Mouse (Mus musculus) thymus, adult 2 months (tissue): Measurements from ENCODE around the gene Gps1. TPM values are rescaled to one million over a fixed set of nuclear protein-coding genes. Genes with fewer than 3 reads are reported as not detected.
A peak's percentile ranks its signal among the peaks of the same experiment; 100 is the strongest.

Experiments
- DNase-seq: peaks from one replicate; pipeline ENCODE4 v3.0.0; 2021
- H3K27ac ChIP-seq: fragments of 200-500 bp; 2 replicates; pipeline ENCODE4 v1.5.1; 2012; ENCODE audit warnings: low read length, control low read depth; ENCODE audit not compliant: control insufficient read depth, insufficient read depth
- H3K27me3 ChIP-seq: fragments of 200-500 bp; 2 replicates; pipeline ENCODE4 v1.6.1; 2012; ENCODE audit warnings: mild to moderate bottlenecking, low read length, moderate library complexity, mixed read lengths; ENCODE audit not compliant: control insufficient read depth, insufficient read depth
- H3K36me3 ChIP-seq: fragments of 200-500 bp; 2 replicates; pipeline ENCODE4 v1.6.1; 2012; ENCODE audit warnings: mild to moderate bottlenecking, low read length, moderate library complexity; ENCODE audit not compliant: control insufficient read depth, insufficient read depth
- H3K4me1 ChIP-seq: fragments of 200-500 bp; replicated peaks from 2 replicates; pipeline ENCODE4 v1.6.1; 2012; ENCODE audit warnings: low read length; ENCODE audit not compliant: control insufficient read depth, insufficient read depth
- H3K4me3 ChIP-seq: fragments of 200-500 bp; 2 replicates; pipeline ENCODE4 v1.5.1; 2012; ENCODE audit warnings: mild to moderate bottlenecking, low read length, control low read depth, moderate library complexity; ENCODE audit not compliant: control insufficient read depth, insufficient read depth
- CTCF ChIP-seq: fragments of 200-500 bp; IDR thresholded peaks from 2 replicates; pipeline ENCODE4 v1.5.1; 2012; ENCODE audit warnings: mild to moderate bottlenecking, control low read depth, low read length, moderate library complexity, borderline replicate concordance; ENCODE audit not compliant: control insufficient read depth, poor library complexity, insufficient read depth; ENCODE audit errors: extremely low read depth
- POLR2A ChIP-seq: fragments of 200-500 bp; IDR thresholded peaks from 2 replicates; pipeline ENCODE4 v1.6.1; 2012; ENCODE audit warnings: mild to moderate bottlenecking, low read length, control low read depth, moderate library complexity; ENCODE audit not compliant: control insufficient read depth, poor library complexity, insufficient read depth; ENCODE audit errors: extremely low read depth
- WGBS: fragments of 180-500 bp; shearing (Covaris S2); methylation state at CpG from one replicate; pipeline ENCODE4 v1.1.7; 2018; 5-methylcytosine and 5-hydroxymethylcytosine counted together
- polyA plus RNA-seq: library from polyadenylated mRNA; depleted of rRNA; stranded (reverse); fragments of >200 nt; gene quantifications from 2 replicates; pipeline ENCODE4 v1.2.3, GENCODE M21; 2012; rRNA removed

The Gps1 gene
- polyA plus RNA-seq: 171 and 193 TPM in 2 replicates

- H3K27me3 ChIP-seq: no peaks in the 10 kb centered on the region
- peak; percentile 87 for DNase-seq
- H3K36me3 ChIP-seq: peaks cover 10% of the 10 kb centered on the region
- peak within 1 kb of the TSS; percentile 99 for H3K4me3 ChIP-seq
- TF ChIP-seq CTCF (0 out of 2 replicates have a peak, but pooled peaks have one; percentile 1), POLR2A (peak; percentile 54; the same call in 1 of the 2 replicates)
- H3K27ac ChIP-seq: no peak within 1 kb of the TSS
- peaks cover 20% of the 10 kb centered on the region for H3K4me1 ChIP-seq
- under 1% methylated on average over 101 of the region's 107 CpGs for WGBS
These were observed at the start of gene Gps1, which contains the start of gene Rfng for GRCm38 (mm10) chr11:120784064-120784791. TSS of gene Gps1 (plus strand) at chr11:120784272. TSS of gene Rfng (minus strand) at chr11:120784207.

GRCm38 (mm10) chr11:120736424-120736823 is 47.6 kb upstream of the Gps1 start:
- DNase-seq: no peak
- H3K36me3 ChIP-seq: no peaks in the 10 kb centered on the region
- 88% methylated on average over 6 of the region's 6 CpGs for WGBS
- no peaks in the 10 kb centered on the region for H3K27me3 ChIP-seq
- H3K27ac ChIP-seq: no peak overlapping the region
- TF ChIP-seq POLR2A: no peak
- TF ChIP-seq CTCF: no peak
- H3K4me3 ChIP-seq: no peak overlapping the region
- no peaks in the 10 kb centered on the region for H3K4me1 ChIP-seq

GRCm38 (mm10) chr11:120740981-120741380 is 43.1 kb upstream of the Gps1 start:
- 94% methylated on average over 5 of the region's 5 CpGs for WGBS
- Histone ChIP-seq H3K27ac (no peak overlapping the region), H3K4me1 (no peaks in the 10 kb centered on the region), H3K27me3 (no peaks in the 10 kb centered on the region), H3K4me3 (no peak overlapping the region), H3K36me3 (no peaks in the 10 kb centered on the region)
- TF ChIP-seq CTCF: no peak
- no peak for TF ChIP-seq POLR2A
- no peak for DNase-seq

DNA sequence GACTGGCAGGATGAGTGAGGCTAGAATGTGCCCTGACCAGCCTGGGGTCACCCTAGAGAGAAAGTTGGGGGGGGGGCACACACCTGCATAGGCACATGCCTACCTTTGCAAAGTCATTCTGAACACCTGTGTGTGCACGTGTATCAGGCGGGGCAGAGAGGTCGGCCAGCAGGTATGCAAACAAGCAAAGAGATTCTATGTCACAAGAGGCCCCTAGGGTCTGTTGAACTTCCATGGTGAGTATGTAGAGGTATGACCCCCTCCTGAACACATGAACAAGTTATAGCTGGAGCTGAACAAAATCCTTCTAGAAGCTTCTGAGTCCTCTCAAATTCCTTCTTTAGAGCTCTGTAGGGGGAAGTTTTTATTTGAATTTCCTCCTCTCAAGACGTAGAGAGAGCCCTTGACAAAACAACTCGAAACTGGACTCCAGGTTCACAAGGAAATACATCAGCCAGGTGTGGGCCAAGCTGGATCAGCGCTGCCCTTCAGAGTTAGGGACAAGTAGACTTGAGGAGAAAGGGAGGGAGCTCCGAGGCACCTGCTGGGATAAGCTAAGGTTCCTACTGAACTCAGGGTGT is 39.9 kb upstream of the Gps1 start:
- no peaks in the 10 kb centered on the region for H3K27me3 ChIP-seq
- no peak overlapping the region for H3K27ac ChIP-seq
- TF ChIP-seq CTCF (no peak), POLR2A (no peak)
- H3K36me3 ChIP-seq: no peaks in the 10 kb centered on the region
- DNase-seq: no peak
- H3K4me3 ChIP-seq: no peak overlapping the region
- 90% methylated on average over 7 of the region's 7 CpGs for WGBS
- H3K4me1 ChIP-seq: no peaks in the 10 kb centered on the region

- Histone ChIP-seq H3K4me1 (no peaks in the 10 kb centered on the region), H3K36me3 (no peaks in the 10 kb centered on the region), H3K4me3 (no peak overlapping the region), H3K27me3 (no peaks in the 10 kb centered on the region), H3K27ac (no peak overlapping the region)
- TF ChIP-seq CTCF (no peak), POLR2A (no peak)
- 43% methylated on average over 4 of the region's 4 CpGs for WGBS
- DNase-seq: no peak
These were observed 36.1 kb upstream of the Gps1 start for GRCm38 (mm10) chr11:120747974-120748373.

DNA sequence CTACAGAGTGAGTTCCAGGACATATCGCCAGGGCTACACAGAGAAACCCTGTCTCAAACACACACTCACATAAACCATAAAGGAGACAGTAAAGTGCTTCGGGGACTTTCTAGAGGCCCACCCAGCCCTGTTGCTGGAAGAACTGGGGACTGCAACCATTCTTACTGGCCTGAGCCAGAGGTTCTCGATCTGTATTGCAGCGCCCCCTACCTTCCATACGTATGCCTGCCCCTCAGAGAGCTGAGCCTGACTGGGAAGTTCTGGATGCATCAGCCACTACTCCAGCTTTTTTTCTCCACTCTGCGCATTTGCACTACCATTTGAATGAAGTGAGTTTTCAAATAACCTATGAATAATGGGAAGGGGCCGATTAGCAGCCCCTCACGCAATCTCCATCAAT is 34.6 kb upstream of the Gps1 start:
- H3K4me3 ChIP-seq: no peak overlapping the region
- WGBS: 71% methylated on average over 8 of the region's 8 CpGs
- TF ChIP-seq CTCF (peak; percentile 55; the same call in 1 of the 2 replicates), POLR2A (no peak)
- peak; percentile 40 for DNase-seq
- no peak overlapping the region for H3K27ac ChIP-seq
- no peaks in the 10 kb centered on the region for H3K27me3 ChIP-seq
- no peaks in the 10 kb centered on the region for H3K4me1 ChIP-seq
- H3K36me3 ChIP-seq: no peaks in the 10 kb centered on the region

- Histone ChIP-seq H3K36me3 (no peaks in the 10 kb centered on the region), H3K27me3 (no peaks in the 10 kb centered on the region), H3K27ac (no peak overlapping the region), H3K4me3 (no peak overlapping the region), H3K4me1 (no peaks in the 10 kb centered on the region)
- no peak for DNase-seq
- no peak for TF ChIP-seq POLR2A
- no peak for TF ChIP-seq CTCF
- WGBS: 84% methylated on average over 4 of the region's 4 CpGs
These were observed 32.5 kb upstream of the Gps1 start for GRCm38 (mm10) chr11:120751606-120752005.
